Mouse (Mus musculus): ENCODE measurements at regions not wholly inside any gene's neighbourhood (a gene's known extent, or its start where the extent isn't known, plus 50 kb on each side); places are given as distances from the start of the nearest gene placed in this dataset.

GRCm38 (mm10) chr7:71872912-71873311, 433.5 kb downstream of the Mctp2 start:
- TF ChIP-seq CTCF (IDR thresholded peaks at IDR 0.05; ENCODE audit: low read depth), result no peak
- no peak for TF ChIP-seq EP300 (IDR thresholded peaks at IDR 0.05; ENCODE audit: low read depth)
